Mouse (Mus musculus): ENCODE results near the gene Znrf1. TPM values are rescaled to one million over a fixed set of nuclear protein-coding genes. Genes with fewer than 3 reads are reported as not detected.
A peak's percentile ranks its signal among the peaks of the same experiment; 100 is the strongest.

Gene Znrf1
- polyA plus RNA-seq, 1 experiment from 2014 or later = 86.3 TPM

DNA sequence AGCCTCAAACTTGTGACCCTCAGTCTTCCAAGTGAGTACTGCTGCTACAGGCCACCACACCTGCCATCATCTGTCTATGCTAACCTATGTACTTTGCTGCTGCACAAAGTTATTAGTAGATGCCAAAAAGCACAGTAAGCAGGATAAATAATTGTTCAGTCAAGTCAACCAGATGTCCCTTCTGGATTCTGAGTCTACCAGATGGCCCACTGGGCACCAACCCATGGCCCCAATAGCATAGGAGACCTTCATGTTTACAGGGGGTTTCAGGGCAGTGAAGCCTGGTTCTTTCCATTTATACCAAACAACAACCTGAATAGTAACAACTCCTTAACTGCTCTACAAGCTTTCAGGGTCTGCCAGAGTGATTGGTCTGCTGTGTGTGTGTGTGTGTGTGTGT, 55.3 kb downstream of the Znrf1 start:
- Histone ChIP-seq H3K4me1 (peaks cover 27% of the 10 kb centered on the region), H3K9me3 (no peaks in the 10 kb centered on the region), H3K4me2 (replicated peaks) (no peak overlapping the region), H3K27me3 (no peaks in the 10 kb centered on the region), H3K9ac (replicated peaks) (no peak overlapping the region), H3K4me3 (no peak overlapping the region), H3K27ac (replicated peaks) (no peak overlapping the region), H3K36me3 (no peaks in the 10 kb centered on the region)
- no peak for ATAC-seq (ENCODE audit: low FRiP score, low read depth)

DNA sequence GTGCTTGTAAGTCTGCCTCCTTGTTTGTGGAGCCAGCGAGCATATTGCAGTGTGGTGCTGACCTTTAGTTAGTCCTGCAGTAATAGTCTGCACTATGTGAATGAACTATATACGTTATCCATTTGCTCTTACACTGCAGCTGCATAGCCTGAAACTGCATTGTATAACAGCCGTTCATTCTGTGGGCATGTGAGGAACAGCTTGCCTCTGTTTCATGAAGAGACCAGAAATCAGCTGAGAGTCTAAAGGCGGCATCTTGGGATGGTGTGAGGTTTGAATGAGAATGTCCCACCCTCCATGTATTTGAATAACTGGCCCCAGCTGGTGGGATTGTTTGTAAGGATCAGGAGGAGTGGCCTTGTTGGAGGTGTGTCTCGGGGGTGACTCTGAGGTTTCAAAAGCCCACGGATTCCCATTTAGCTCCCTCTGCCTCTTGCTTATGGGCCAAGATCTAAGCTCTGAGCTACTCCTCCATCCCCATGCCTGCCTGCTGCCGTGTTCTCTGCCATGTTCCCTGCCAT, 56.6 kb downstream of the Znrf1 start:
- H3K4me2 ChIP-seq (replicated peaks) = no peak overlapping the region
- no peaks in the 10 kb centered on the region for H3K27me3 ChIP-seq
- ATAC-seq (ENCODE audit: low FRiP score, low read depth) = no peak
- no peak overlapping the region for H3K9ac ChIP-seq (replicated peaks)
- no peaks in the 10 kb centered on the region for H3K9me3 ChIP-seq
- no peak overlapping the region for H3K4me3 ChIP-seq
- H3K27ac ChIP-seq (replicated peaks) = 0 out of 2 replicates have a peak overlapping the region, but pooled peaks have one; percentile 26
- 70% methylated on average over 7 of the region's 7 CpGs for WGBS
- no peaks in the 10 kb centered on the region for H3K36me3 ChIP-seq
- H3K4me1 ChIP-seq = peaks cover 38% of the 10 kb centered on the region

DNA sequence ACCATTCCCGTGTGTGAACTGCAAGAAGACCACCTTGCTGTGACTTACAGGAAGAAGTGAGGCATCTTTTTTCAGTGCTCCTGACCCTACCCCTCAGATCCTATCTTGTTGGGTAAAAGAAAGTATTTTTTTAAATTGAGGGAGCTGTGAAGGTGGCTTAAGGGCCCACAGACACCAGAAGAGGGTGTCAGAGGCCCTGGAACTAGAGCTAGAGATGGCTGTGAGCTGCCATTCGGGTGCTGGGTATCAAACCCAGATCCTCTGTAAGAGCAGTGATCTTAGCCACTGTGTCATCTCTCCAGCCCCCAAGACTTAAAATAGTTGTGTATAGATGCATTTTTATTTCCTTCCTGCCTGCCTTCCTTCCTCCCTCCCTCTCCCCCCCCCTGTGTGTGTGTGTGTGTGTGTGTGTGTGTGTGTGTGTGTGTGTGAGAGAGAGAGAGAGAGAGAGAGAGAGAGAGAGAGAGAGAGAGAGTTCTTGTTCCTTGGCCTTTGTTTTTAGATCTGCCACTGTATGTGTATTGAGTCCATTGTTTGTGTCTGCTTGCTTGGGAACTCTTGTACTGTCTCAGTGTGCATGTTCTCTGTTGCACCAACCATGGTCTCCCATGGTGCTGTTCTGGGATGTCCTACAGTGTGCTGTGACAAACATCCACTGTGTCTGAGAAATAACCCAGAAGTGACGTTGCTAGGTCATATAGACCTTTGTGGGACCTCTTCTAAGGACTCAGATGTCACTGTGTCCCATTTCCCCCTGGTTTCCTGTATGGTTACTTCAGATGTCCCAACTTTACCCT, 58.3 kb downstream of the Znrf1 start:
- H3K9ac ChIP-seq (replicated peaks) = no peak overlapping the region
- H3K4me2 ChIP-seq (replicated peaks) = no peak overlapping the region
- no peak for ATAC-seq (ENCODE audit: low FRiP score, low read depth)
- H3K4me1 ChIP-seq = peaks cover 42% of the 10 kb centered on the region
- H3K4me3 ChIP-seq = no peak overlapping the region
- no peaks in the 10 kb centered on the region for H3K27me3 ChIP-seq
- H3K9me3 ChIP-seq = no peaks in the 10 kb centered on the region
- H3K36me3 ChIP-seq = no peaks in the 10 kb centered on the region
- WGBS = 86% methylated on average over 3 of the region's 3 CpGs
- no peak overlapping the region for H3K27ac ChIP-seq (replicated peaks)

DNA sequence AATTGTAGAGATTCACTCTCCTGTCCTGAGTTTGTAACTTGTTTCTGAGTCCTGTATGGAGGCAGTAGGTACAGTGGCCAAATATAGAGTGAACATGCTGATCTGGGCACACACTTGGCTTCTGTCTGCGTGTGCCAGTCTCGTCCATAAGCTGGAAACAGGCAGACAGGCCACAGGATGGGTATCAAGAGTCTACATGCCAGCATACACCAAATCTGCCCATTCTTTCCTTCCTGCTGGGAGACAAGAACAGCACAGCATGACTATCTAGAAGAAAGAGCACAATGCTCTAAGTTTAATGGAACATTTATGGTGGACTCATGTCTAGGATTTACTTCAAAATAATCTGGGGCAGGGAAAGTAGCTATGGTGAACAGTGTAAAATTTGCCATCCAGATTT, 59.1 kb downstream of the Znrf1 start:
- 89% methylated on average over 2 of the region's 2 CpGs for WGBS
- Histone ChIP-seq H3K4me1 (peaks cover 44% of the 10 kb centered on the region), H3K4me2 (replicated peaks) (no peak overlapping the region), H3K9me3 (no peaks in the 10 kb centered on the region), H3K27ac (replicated peaks) (no peak overlapping the region), H3K4me3 (no peak overlapping the region), H3K9ac (replicated peaks) (no peak overlapping the region), H3K36me3 (no peaks in the 10 kb centered on the region), H3K27me3 (no peaks in the 10 kb centered on the region)
- ATAC-seq (ENCODE audit: low FRiP score, low read depth) = no peak

DNA sequence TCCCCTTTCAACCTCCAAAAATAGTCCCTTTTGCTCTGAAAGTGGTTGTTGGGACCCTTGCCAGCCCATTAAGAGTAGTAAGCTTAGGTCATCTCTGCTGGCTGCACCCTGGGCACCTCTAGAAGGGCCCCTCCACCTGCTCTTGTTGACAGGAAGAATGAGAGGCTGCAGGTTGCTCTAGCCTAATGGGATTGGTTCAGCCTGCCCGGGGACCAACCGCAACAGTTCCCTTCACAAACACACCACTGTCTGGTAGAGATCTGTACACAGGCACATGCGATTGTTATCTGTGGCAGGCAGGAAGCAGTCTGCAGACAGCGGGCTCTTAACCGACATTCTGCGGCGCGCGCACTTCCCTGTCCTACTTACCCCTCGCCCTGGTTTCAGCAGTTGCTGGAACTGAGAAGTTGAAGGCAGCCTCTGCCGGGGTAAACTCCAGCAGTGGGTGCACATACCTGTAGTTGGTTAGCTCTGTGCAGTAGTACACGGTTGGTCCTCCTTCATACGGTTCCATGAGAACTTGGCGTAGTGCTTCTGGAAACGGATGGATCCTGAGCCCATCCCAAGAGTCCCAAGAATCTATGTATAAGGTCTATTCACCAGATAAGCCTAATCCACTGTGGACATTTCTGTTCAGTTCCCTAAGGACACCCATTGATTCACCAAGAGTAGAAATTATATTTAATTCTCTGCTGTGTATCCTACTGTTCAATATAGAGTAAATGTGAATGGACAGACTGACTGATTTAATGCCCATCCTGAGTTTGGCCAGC, 60.0 kb downstream of the Znrf1 start:
- no peak overlapping the region for H3K4me2 ChIP-seq (replicated peaks)
- no peak overlapping the region for H3K27ac ChIP-seq (replicated peaks)
- H3K9me3 ChIP-seq = no peaks in the 10 kb centered on the region
- peaks cover 44% of the 10 kb centered on the region for H3K4me1 ChIP-seq
- no peak overlapping the region for H3K4me3 ChIP-seq
- H3K9ac ChIP-seq (replicated peaks) = no peak overlapping the region
- H3K36me3 ChIP-seq = no peaks in the 10 kb centered on the region
- no peaks in the 10 kb centered on the region for H3K27me3 ChIP-seq
- ATAC-seq (ENCODE audit: low FRiP score, low read depth) = no peak
- WGBS = 86% methylated on average over 15 of the region's 15 CpGs

DNA sequence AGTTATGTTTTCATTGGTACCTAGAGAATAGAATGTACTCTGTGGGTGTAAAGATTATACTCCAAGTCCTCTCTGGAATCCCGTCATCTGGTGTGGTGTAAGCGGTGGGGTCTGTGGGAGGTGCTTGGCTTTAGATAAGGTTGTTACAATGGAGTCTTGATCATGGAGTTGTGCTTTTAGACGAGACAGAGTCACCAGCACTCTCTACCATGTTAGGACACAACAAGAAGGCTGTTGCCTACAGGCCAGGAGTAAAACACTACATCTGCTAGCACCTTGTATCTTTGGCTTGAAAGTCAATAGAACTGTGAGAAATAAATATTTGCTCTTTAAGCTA, 60.6 kb downstream of the Znrf1 start:
- Histone ChIP-seq H3K27ac (replicated peaks) (0 out of 2 replicates have a peak overlapping the region, but pooled peaks have one; percentile 10), H3K27me3 (no peaks in the 10 kb centered on the region), H3K4me1 (peaks cover 44% of the 10 kb centered on the region), H3K9me3 (no peaks in the 10 kb centered on the region), H3K9ac (replicated peaks) (no peak overlapping the region), H3K4me3 (no peak overlapping the region), H3K36me3 (no peaks in the 10 kb centered on the region), H3K4me2 (replicated peaks) (no peak overlapping the region)
- ATAC-seq (ENCODE audit: low FRiP score, low read depth) = no peak
- WGBS = 66% methylated on average over 3 of the region's 3 CpGs

DNA sequence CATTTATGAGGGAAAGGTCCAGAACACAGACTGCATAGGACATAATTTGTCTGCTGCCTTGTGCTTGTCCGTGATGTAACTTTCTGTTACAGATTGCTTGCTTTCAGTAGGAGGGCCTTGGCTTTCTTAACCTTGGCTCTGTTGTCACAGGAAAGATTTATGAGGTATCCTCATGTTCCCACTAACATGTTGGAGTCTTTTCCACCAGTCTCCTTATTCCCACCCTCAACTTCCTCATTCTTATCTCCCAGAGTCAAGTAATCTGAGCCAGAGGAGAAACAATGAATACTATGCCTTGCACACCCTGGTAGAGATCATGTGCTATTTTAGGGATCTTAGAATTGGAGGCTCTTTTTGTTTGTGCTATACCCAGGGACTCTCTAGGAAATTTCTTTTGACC, 61.4 kb downstream of the Znrf1 start:
- no peaks in the 10 kb centered on the region for H3K36me3 ChIP-seq
- no peaks in the 10 kb centered on the region for H3K27me3 ChIP-seq
- H3K4me2 ChIP-seq (replicated peaks) = no peak overlapping the region
- WGBS = 76% methylated on average over 1 of the region's 1 CpGs
- no peak overlapping the region for H3K9ac ChIP-seq (replicated peaks)
- no peaks in the 10 kb centered on the region for H3K9me3 ChIP-seq
- peaks cover 41% of the 10 kb centered on the region for H3K4me1 ChIP-seq
- H3K27ac ChIP-seq (replicated peaks) = no peak overlapping the region
- no peak overlapping the region for H3K4me3 ChIP-seq
- no peak for ATAC-seq (ENCODE audit: low FRiP score, low read depth)

DNA sequence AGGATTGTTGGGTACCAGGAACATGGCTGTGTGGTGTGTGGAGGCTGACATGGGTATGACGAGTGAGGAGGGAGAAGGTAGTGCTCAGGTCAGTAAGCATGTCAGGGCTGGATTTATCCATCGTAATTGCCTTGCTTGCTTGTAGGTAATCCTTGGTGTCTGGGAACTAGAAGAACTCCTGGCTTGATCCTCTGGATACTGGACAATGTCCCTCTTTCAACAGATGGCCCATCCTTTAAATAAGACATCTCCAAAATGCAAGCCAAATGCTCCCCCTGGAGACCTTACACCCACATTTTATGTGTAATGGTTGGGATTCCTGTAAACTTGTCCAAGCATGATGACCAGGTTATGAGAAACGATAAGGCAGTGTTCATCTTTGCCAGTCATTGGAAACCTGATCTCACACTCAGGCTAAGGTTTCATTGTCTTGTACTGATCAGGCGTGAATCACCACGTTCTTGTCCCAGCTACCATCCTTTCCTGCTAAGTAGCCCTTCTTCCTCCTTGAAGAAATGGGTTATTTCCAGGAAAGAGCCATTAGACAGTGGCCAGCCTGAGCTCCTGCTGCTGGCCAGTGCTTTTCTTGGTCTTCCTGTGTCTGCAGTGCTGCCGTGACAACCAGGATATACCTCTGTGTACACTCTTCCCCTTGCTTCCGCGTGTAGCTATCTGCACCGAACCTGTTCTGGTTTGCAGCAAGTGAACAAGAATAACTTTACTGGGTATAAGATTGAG, 64.0 kb downstream of the Znrf1 start:
- no peak overlapping the region for H3K9ac ChIP-seq (replicated peaks)
- no peak overlapping the region for H3K4me3 ChIP-seq
- 84% methylated on average over 9 of the region's 9 CpGs for WGBS

DNA sequence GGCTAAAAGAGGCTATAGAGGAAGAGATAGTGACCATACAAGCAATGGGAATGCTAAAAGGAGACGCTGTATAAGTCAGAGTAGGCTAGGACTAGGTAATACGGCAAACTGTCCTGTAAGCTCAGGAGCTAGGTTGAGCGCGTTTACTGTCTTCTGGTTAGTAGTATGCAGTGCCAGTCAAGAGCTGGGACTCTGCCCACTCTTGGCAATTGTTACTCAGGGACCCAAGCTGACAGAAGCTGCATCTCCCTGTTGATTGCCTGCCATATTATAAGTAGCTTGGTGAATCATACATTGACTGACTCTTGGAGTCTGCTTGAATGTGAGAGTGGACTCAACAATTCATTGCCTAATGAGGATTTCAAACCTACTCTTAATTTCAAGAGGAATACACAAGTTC, 66.2 kb downstream of the Znrf1 start:
- no peak for ATAC-seq (ENCODE audit: low FRiP score, low read depth)
- no peak overlapping the region for H3K4me3 ChIP-seq
- H3K9me3 ChIP-seq = no peaks in the 10 kb centered on the region
- H3K27me3 ChIP-seq = no peaks in the 10 kb centered on the region
- no peaks in the 10 kb centered on the region for H3K36me3 ChIP-seq
- 94% methylated on average over 4 of the region's 4 CpGs for WGBS
- 0 out of 2 replicates have a peak, but pooled peaks cover 10% of the 10 kb centered on the region for H3K4me1 ChIP-seq
- no peak overlapping the region for H3K27ac ChIP-seq (replicated peaks)
- no peak overlapping the region for H3K4me2 ChIP-seq (replicated peaks)
- no peak overlapping the region for H3K9ac ChIP-seq (replicated peaks)

More for the DNA sequence above, 64.0 kb downstream of the Znrf1 start:
- Histone ChIP-seq H3K27ac (replicated peaks) (no peak overlapping the region), H3K9me3 (no peaks in the 10 kb centered on the region), H3K36me3 (no peaks in the 10 kb centered on the region), H3K4me2 (replicated peaks) (no peak overlapping the region), H3K27me3 (no peaks in the 10 kb centered on the region), H3K4me1 (peaks cover 26% of the 10 kb centered on the region)
- no peak for ATAC-seq (ENCODE audit: low FRiP score, low read depth)

DNA sequence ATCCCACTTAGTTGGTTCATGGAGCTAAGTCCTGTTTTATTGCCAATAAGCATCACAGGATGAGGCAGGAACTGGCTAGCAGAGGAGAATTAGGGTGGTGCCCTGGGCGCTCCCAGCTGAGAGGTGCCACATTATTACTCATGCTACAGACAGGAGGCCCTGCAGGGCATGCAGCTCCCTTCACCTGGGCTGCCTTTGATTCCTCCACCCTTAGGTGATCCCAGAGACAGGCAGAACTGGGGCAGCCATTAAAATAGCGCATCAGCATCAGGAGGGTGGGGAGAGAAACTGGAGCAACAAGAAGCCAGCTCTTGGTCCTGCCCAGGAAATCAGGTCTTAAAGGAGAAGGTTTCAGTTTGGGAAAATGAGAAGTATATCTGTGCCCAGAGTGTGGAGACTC, 69.1 kb downstream of the Znrf1 start:
- no peaks in the 10 kb centered on the region for H3K4me1 ChIP-seq
- 91% methylated on average over 2 of the region's 2 CpGs for WGBS

DNA sequence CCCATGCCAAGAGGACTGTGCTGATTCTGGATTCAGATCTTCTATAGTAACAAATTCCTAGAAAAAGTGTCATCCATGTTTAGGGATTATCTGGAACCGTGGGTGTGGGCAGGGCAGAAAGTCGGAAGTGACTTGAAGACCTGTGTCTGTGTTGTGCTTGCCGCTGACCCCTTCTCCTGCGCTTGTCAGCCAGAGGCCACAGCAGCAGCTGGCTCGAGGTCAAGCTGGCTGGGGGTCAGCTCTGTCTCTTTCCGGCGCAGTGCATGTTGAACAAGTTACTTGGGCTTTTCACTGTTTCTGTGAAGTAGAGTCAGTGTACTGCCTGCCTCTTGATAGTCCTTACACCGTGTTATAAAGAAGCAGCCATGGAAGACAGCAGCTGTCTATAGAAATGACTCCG, 71.1 kb downstream of the Znrf1 start:
- Histone ChIP-seq H3K9me3 (no peaks in the 10 kb centered on the region), H3K36me3 (peaks cover 23% of the 10 kb centered on the region; the same call in 1 of the 2 replicates), H3K4me1 (no peaks in the 10 kb centered on the region), H3K4me2 (replicated peaks) (no peak overlapping the region), H3K9ac (replicated peaks) (no peak overlapping the region), H3K27me3 (no peaks in the 10 kb centered on the region), H3K4me3 (no peak overlapping the region), H3K27ac (replicated peaks) (no peak overlapping the region)
- ATAC-seq (ENCODE audit: low FRiP score, low read depth) = no peak
- WGBS = 91% methylated on average over 9 of the region's 9 CpGs

More for the DNA sequence above, 69.1 kb downstream of the Znrf1 start:
- Histone ChIP-seq H3K4me2 (replicated peaks) (no peak overlapping the region), H3K36me3 (peaks cover 10% of the 10 kb centered on the region; the same call in 1 of the 2 replicates), H3K9ac (replicated peaks) (no peak overlapping the region), H3K9me3 (no peaks in the 10 kb centered on the region), H3K27me3 (no peaks in the 10 kb centered on the region), H3K27ac (replicated peaks) (no peak overlapping the region), H3K4me3 (no peak overlapping the region)
- ATAC-seq (ENCODE audit: low FRiP score, low read depth) = no peak

DNA sequence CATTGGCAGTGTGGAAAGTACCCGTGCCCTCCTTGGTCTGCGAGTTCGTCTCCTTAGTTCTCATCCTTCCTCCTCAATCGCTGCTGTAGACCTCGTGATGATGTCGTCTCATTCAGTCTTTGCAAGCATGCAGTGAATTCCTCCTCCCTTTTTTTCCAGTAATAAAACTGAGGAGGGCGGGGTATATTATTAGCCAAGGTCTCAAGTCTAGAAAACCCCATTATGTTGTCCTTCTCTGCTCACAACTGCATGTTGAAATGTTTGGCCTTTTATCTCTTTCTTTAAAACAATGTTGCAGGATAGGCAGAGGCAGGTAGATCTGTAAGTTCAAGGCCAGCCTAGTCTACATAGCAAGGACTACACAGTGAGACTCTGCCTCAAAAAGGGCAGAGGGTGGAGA, 71.5 kb downstream of the Znrf1 start:
- Histone ChIP-seq H3K27me3 (no peaks in the 10 kb centered on the region), H3K27ac (replicated peaks) (no peak overlapping the region), H3K4me1 (no peaks in the 10 kb centered on the region), H3K4me3 (no peak overlapping the region), H3K9me3 (no peaks in the 10 kb centered on the region), H3K4me2 (replicated peaks) (no peak overlapping the region), H3K36me3 (peaks cover 27% of the 10 kb centered on the region), H3K9ac (replicated peaks) (no peak overlapping the region)
- no peak for ATAC-seq (ENCODE audit: low FRiP score, low read depth)
- WGBS = 95% methylated on average over 7 of the region's 7 CpGs

Data from midbrain, embryonic 12.5 days (tissue).